Mouse (Mus musculus) fat pad, adult 2 months (tissue): ENCODE data around the gene Dlg2.

Source experiments
- DNase-seq: peaks from one replicate; pipeline ENCODE4 v3.0.0-alpha.2; 2011; ENCODE audit warnings: low read depth, low spot score; ENCODE audit errors: extremely low read depth

Dlg2 gene

GRCm38 (mm10) chr7:91715776-91716175, 1239.3 kb downstream of the Dlg2 start:
- DNase-seq, result no peak

DNA sequence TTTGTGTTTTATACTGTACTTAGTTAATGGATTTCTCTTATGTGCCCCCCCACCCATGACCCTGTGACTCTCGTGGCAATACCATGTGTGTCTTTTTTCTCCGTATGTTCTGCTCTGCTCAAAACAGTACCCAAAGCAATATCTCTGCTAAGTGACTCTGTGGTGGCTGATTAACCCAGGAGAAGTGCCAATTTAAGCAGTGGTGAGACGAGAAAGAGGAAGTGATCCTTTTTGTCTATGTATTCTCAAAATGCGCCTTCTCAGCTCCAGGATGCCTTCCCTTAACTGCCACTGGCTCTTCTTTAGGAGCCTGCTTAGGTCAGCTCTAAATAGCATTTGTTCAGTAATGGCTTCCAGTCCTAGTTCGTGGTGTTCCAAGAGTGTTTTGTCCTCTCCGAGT, 1240.2 kb downstream of the Dlg2 start:
- DNase-seq, result no peak

DNA sequence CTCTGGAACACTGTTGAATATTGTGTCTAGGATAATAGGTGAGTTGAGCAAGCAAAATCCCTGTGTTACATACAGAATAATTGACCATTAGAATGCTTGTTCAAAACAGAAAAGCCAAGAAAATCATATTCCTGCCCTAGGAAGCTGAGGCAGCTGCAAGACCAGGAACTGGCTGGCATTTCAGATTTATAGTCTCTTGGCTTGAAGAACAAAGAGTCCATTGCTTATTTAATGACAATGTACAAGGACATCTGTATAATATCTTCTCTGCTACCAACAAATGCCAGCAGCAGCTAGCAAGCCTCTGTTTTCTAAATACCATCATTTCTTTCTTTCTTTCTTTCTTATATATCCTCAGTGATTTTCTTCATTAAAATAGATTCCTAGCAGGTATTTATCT, 1243.8 kb downstream of the Dlg2 start:
- no peak for DNase-seq

- no peak for DNase-seq
Measured at GRCm38 (mm10) chr7:91724397-91724796, 1247.9 kb downstream of the Dlg2 start.

DNA sequence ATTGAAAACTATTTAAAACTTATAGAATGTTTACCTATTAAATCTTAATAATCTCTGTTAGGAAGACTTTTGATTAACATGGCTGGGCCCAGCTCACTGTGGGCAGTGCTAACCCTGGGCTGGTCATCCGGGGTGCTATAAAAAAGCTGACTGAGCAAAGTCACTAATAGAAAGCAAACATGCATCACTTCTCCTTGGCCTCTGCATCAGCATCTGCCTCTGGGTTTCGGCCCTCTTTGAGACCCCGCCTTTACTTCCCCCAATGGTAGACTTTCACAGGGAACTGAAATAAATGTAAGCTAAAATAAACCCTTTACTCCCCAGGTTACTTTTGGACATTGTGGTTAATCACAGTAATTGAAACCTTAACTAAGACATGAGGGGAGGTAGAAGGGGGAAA, 1264.3 kb downstream of the Dlg2 start:
- DNase-seq, result no peak

DNA sequence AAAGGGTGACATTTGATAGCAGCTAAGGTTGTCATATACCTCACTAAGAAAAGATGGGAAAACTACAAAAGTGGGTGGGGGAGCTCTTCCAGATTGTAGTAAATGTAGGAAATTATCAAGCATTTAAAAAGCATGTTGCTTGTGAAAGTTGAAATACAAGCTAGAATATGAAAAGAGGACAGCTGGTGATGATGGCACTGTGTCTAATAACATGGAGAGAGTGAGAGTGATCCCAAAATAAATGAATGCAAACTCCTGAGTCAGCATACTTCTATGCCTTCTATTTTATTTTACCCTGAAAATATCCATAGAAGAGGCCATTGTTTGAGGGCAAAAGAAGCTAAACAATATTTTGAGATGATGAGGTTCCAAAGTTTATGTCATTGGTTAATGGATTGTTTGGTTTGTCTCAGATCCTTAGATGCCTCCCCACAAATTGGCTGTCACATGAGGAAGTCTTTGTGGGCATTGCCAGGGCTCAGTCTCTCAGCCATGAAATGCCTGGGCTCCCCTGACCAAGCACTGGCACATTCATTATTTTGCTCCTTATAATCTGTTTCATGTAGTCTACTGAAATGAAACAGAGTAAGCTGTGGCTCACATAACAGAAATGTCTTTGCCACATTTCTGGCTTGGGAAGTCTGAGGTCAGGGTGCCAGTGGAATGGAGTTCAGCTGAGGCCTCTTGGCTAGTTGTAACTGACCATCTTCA, 1276.8 kb downstream of the Dlg2 start:
- DNase-seq, result no peak

DNA sequence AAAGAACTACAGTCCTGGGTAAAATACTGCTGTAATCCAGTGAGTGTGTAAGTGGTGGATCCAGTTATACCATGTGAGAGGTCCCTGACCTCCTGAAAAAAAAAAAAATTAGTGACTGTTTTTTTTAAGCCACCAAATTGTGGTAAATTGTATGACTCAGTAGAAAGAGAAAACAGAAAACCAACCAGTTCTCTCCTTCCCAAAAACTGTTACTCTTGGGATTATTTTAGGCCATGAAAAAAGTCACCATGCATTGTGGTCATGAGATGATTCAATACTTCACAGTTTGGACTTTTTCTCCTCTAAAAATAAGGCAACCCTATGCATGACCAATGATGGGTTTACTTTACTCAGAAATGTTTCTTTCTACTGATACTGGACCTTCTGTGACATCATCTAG, 1291.2 kb downstream of the Dlg2 start:
- DNase-seq, result no peak

GRCm38 (mm10) chr7:91778673-91779072, 1302.2 kb downstream of the Dlg2 start:
- DNase-seq, result no peak

DNA sequence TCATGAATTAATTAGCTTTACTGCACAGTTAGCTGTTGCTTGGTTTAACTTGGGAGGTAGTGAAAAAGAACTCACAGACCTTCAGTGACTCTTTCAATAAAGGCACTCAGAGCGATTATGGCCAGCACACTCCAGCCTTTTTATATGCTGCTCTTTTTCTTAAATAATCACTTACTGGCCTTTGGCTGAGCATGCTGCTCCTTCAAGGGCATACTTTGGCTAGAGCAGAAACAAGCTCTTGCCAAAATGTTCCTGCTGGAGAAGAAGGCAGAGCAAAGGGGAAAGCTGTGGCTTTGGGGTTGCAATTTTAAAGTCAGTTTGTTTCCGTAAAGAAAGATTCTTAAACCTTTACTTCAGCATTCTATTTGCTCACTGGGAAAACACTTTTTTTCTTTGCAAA, 1308.1 kb downstream of the Dlg2 start:
- no peak for DNase-seq

- no peak for DNase-seq
Measured at GRCm38 (mm10) chr7:91785445-91785844, 1309.0 kb downstream of the Dlg2 start.

- DNase-seq, result no peak
Measured at GRCm38 (mm10) chr7:91785871-91786270, 1309.4 kb downstream of the Dlg2 start.

DNA sequence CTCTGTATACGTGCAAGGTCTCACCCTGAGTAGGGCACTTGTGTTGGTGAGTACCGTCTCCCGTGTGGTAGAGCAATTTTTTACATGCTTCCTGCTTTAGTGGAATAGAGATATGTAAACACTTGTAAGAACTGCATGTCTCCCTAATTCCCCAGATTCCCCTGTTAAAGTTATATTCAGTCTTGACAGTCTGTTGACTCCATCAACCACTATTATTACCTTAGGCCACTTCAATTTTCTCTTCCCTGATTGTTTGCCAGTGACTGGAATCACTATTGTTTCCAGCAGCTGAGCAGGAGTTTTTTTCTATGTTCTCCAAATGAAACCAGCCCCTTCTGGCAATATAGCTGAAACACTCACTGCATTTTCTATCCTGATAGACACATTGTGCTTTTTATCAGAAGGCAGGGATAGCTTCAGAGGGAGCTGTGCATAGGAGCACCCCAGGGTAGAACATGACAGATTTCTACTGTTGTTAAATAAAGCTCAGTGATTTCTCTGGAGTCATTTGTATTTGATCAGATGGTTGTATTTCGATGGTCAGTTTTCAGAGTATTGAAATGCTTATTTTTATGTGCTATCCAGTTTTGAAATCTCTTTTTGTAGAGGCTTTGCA, 1314.6 kb downstream of the Dlg2 start:
- DNase-seq, result no peak

GRCm38 (mm10) chr7:91806632-91807031, 1330.2 kb downstream of the Dlg2 start:
- DNase-seq, result no peak

GRCm38 (mm10) chr7:91810774-91811173, 1334.3 kb downstream of the Dlg2 start:
- DNase-seq, result no peak

DNA sequence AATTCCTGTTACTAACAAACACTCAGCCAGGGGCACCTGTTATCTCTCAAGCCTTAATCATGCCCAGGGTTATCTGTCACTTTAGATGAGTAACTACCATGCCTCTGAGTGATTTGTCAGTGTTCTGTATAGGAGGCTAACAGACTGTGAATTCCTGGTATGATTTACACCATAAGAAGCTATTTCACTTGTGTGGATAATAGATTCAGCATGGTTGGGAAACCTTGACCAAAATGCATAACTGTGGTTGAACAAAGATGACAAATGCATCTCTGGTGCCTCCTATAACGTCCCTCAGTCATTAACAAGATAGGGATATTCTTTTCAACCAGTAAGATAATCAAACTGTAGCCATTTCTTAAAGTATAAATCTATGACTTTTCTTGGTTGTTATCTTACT, 1341.5 kb downstream of the Dlg2 start:
- no peak for DNase-seq

DNA sequence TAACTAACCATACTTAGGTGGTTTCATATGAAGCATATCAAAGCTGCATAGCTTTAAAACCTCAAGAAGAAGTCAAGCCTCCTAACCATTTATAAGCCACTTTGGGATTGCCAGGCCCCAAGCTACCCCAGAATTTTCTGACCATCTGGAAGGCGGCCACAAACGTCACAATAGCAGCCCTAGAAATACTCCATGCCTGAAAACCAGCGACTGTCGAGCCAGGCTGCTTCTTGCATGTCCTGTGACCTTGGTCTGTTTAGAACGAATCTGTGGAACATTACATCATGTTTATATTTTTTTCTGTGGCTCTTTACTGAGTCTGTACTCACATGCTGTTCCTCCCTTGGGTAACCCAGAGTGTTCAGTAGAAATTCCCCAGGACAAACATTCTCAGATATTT, 1355.7 kb downstream of the Dlg2 start:
- DNase-seq, result no peak

GRCm38 (mm10) chr7:91845723-91846122, 1369.3 kb downstream of the Dlg2 start:
- no peak for DNase-seq

DNA sequence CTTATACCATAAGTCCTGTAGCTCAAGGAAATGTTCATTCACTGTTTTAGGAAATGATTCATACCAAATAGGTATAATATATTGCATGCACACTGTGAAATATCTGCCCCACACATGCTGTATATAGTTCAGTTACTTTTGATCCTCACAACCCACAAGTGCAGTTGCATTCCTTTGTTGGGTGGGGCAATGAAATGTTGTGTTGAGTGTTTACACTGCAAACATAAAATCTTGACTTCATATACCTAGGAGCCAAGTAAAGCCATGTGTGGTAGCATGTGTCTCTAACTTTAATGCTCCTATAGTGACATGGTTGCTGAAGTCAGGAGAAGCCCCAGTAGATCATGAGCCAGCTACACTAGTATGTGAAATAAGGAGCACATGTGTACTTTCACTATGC, 1372.9 kb downstream of the Dlg2 start:
- DNase-seq, result no peak

DNA sequence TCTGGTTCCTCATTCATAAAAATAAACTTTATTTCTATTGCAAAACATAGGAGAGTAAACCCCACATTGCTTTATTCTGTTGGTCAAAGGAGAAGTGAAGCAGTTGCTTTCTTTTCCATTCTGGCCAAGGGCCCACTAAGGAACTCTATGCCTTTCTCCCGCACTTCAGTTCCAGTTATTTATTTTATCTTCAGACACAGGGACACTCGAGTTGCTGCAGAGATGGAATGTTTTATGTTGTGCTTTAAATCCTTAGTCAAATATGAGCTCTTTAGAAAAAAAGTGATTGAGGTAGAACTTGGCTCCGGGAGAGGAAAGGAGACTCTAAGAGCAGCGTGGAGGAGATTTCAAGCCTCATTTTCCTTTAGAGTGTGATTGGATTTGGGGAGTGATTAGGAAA, 1377.2 kb downstream of the Dlg2 start:
- DNase-seq, result no peak

DNA sequence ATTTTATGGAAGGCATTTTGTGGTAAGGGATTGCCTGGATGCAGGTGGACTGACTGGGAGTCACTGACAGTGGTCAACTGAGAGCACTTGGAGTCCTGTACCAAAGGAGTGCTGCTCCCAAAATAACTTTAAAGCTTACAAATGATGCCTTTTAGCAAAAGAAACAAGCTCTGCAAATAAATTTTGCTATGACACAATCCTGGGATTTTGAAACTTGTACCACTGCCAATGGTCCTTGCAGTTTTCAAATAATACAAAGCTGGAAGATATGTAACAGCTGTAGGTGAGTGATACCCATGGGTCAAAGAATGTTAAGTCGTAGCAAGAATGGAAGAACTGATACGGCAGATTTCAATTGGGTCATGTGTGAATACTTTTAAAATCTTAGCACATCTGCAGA, 1380.5 kb downstream of the Dlg2 start:
- no peak for DNase-seq

DNA sequence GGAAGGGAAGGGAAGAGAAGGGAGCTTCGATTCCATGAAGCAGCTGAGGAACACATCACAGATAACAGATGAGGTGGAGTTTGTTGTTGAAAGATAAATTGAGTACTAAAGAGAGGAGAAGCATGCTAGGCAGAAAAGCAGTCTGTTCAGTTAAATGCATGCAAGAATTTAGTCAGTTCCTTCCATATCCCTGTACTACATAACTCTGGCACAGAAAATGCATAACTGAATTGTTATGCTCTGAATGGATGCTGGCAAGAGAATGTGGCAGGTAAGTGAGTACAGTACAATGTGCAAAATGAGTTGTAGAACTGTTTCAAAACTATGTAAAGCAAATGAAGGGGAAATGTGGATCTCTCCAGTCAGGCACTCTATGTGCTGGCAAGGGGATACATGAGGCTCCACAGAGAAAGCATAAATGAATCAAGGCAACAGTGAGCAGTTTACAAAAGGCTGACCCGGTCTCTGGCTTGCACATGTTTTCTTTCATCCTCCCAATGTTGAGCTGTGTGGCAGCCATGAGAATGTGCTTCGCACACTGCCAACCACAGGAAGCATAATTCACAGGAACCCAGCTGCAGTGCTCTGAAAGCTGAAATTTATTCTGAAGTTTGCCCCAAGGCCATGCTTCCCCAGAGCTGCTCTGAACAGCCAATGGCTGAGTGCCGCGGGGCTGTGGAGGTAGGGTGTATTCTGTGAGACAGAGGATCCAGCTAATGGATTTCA, 1386.5 kb downstream of the Dlg2 start:
- no peak for DNase-seq

- no peak for DNase-seq
Measured at GRCm38 (mm10) chr7:91868919-91869318, 1392.4 kb downstream of the Dlg2 start.
